Mouse (Mus musculus) cortical plate, adult 2 months (tissue): ENCODE results near the gene Zfp68. TPM values are rescaled to one million over a fixed set of nuclear protein-coding genes. Genes with fewer than 3 reads are reported as not detected.
"Not testable (repeated sequence)": the region's sequence is repeated elsewhere in the genome, so short reads cannot be mapped to it uniquely, and the experiment has no call there.

Source experiments
- H3K27ac ChIP-seq: fragments of 200-500 bp; 2 replicates; pipeline ENCODE4 v1.5.1; 2012; ENCODE audit warnings: low read length, control low read depth, inconsistent platforms; ENCODE audit not compliant: insufficient read depth
- H3K4me1 ChIP-seq: fragments of 200-500 bp; 2 replicates; pipeline ENCODE4 v1.6.1; 2011; ENCODE audit warnings: low read length; ENCODE audit not compliant: control insufficient read depth, insufficient read depth
- H3K4me3 ChIP-seq: fragments of 200-500 bp; 2 replicates; pipeline ENCODE4 v1.5.1; 2011; ENCODE audit warnings: mild to moderate bottlenecking, low read length, control low read depth; ENCODE audit not compliant: insufficient read depth
- CTCF ChIP-seq: fragments of 200-500 bp; IDR thresholded peaks from 2 replicates; pipeline ENCODE4 v1.5.1; 2011; ENCODE audit warnings: mild to moderate bottlenecking, control low read depth, low read length; ENCODE audit not compliant: insufficient read depth; ENCODE audit errors: extremely low read depth
- POLR2A ChIP-seq: fragments of 200-500 bp; IDR thresholded peaks from 2 replicates; pipeline ENCODE4 v1.6.1; 2011; ENCODE audit warnings: mild to moderate bottlenecking, low read length, control low read depth; ENCODE audit not compliant: insufficient read depth; ENCODE audit errors: extremely low read depth
- polyA plus RNA-seq: library from polyadenylated mRNA; depleted of rRNA; stranded (reverse); fragments of >200 nt; gene quantifications from 2 replicates; pipeline ENCODE4 v1.2.3, GENCODE M21; 2012; rRNA removed

The Zfp68 gene
- polyA plus RNA-seq, 1 experiment: 20.9 TPM

DNA sequence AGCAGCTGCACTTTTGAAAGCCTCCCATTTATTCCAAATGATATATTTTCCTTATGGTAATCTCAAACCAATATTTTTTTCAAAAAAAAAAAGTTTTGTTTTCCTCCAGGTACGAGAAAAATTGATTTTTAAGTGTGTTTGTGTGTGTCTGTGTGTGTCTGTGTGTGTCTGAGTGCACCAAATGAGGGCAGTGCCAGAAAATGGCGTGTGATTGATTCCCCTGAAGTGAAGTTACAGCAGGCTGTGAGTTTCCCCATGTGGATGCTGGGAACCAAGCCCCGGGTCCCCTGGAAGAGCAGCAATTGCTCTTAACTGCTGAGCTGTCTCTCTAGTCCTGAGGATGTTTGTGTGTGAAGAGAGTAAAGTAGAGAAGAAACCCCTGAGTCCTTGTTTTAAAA is 3.9 kb upstream of the Zfp68 start:
- no peaks in the 10 kb centered on the region for H3K4me1 ChIP-seq
- peak overlapping the region; percentile 86 for H3K4me3 ChIP-seq
- no peak overlapping the region for H3K27ac ChIP-seq
- no peak for TF ChIP-seq CTCF
- no peak for TF ChIP-seq POLR2A

DNA sequence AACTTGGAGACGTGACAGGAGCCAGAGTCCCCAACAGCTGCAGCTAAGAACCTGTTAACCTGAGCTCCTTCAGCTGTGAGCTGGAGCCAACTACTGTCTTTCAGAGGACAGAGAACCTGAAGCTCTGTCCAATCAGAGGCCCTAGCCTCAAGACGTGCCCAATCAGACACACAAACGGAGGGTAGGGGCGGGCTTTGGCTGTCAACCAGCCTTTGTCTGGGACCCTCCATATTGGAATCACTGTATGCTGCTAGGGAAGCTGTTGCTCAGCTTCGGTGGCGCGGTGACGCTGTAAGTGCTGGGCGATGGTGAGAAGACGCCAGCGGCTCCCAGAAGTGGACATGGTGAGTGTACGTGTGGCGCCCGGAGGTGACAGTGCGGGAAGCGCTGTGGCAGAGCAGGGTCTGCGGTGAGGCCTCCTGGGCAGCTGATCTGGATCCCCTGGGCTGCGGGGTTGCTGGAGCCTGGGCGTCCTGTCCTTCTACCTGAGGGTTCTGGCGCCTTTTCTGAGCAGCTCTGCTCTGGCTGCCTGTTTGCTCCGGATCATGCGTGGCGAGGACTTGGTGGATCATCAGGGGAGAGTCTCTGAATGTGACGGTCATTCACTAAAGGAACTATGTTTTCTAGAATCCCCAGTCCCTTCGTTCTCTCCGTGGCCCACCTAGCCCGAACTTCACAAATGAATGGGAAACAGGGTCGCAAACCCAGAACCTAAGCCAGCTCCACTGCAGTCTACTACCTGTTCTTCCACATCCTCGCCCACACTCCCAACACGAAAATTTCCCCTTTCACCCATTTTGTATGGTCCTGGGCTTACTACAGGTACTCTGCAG is 3.3 kb upstream of the Zfp68 start, which contains the start of gene A430033K04Rik:
A430033K04Rik (plus strand) TSS at position 215 of the 833 bp plus-strand sequence.
- TF ChIP-seq CTCF: no peak
- TF ChIP-seq POLR2A: peak; percentile 87
- peak within 1 kb of the TSS; percentile 86 for H3K4me3 ChIP-seq

DNA sequence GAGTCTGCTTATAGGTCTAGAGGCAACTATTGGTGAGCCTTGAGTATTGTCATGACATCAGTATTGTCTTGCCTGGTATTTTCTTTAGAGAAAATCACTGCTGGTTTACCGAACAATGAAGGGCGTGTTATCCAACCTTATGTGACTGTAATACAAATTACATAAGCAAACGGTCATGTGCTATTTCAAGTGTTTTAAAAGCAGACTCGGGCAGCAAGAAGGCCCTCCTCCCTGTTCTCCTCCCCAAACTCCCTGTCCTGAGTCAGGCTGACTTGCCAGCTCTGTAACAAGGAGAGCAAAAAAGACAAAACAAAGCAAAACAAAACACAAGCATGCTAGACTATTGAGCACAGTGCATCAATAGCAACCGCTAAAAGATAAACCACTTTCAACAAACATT is 1.3 kb upstream of the Zfp68 start:
- no peak for TF ChIP-seq POLR2A
- TF ChIP-seq CTCF: no peak
- Histone ChIP-seq H3K4me1 (no peaks in the 10 kb centered on the region), H3K27ac (no peak overlapping the region), H3K4me3 (no peak overlapping the region)

More for the DNA sequence above, 3.3 kb upstream of the Zfp68 start, which contains the start of gene A430033K04Rik:
- Histone ChIP-seq H3K27ac (peak within 1 kb of the TSS; percentile 58), H3K4me1 (no peaks in the 10 kb centered on the region)

DNA sequence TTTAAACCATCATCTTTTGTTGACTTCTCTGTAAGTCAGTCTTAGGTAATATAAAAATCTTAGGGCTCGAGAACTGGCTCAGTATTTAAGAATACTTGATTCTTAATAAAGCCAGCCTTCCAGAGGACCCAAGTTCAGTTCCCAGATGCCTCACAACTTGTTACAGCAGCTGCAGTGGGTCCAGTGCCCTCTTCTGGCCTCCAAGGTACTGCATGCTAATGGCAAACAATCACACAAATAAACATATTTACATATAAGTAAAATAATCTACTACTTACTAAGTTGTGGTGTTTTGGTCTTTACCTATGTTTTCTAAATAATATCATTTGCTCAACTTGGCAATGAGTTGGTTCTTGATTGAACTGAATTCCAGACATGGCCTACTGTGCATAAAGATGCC is 1.2 kb downstream of the Zfp68 start:
- H3K4me3 ChIP-seq: peak overlapping the region; percentile 86; the same call in 1 of the 2 replicates
- H3K27ac ChIP-seq: no peak overlapping the region
- TF ChIP-seq CTCF (no peak), POLR2A (no peak)
- H3K4me1 ChIP-seq: no peaks in the 10 kb centered on the region

DNA sequence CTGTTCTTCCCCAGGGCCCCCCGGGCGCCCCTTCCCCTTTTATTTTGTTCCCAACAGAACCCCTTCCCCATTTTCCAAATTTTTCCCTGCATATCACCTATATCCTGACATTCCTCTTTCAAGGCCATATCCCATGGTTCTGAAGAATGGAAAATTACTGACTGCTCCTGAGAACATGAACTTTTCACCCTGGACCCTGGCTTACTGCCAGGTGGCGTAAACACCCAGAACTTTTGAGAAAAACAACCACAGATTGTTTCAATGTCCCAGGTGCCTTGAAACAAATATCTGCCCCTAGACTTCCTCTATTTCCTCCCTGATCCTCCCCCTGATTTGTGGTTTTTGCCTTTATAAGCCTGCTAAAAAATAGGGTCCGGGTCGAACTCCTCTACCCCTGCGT is 32.2 kb downstream of the Zfp68 start:
- Histone ChIP-seq H3K4me1 (no peaks in the 10 kb centered on the region), H3K27ac (no peak overlapping the region), H3K4me3 (no peak overlapping the region)
- TF ChIP-seq POLR2A (no peak), CTCF (no peak)

DNA sequence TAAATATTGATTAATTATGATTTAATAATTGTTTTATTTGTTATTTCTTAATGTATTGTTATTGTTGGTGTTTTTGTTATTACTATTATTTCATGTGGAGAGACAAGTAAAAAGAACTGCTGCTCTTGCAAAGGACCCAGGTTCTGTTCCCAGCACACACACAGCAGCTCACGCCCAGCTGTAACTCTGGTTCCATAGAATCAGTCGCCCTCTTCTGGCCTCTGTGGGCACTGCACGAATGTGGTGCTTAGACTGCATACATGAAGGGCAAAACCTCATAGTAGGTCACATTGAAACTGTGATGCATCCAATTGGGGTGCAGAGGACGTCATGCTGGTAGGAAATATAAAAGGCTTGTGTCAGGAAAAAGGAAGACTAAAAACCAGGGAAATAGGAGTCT is 47.9 kb downstream of the Zfp68 start:
- Histone ChIP-seq H3K4me3 (no peak overlapping the region), H3K4me1 (no peaks in the 10 kb centered on the region), H3K27ac (no peak overlapping the region)
- TF ChIP-seq CTCF (no peak), POLR2A (no peak)

DNA sequence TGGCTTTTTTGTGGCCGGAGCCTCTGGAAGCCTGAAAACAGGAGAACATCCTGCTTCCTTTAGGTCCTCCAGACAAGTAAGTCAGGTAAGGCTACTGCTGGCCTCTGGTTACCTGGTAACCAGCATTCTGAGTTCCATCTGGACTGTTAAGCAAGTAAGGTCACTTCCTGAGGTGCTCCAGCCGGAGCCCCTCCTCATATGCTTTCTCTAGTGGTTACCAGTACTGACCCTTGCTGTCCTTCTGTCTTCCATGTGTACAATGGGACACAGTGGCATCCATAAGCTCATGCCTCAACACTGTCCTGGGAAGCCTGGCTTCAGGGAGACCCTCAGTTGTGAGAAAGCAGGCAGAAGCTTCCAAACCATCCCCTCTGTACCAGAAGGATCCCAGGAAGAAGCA is 54.9 kb downstream of the Zfp68 start, which contains the start of gene 1700123K08Rik:
1700123K08Rik (minus strand) TSS at position 101 of the 400 bp plus-strand sequence.
- H3K4me3 ChIP-seq, H3K4me1 ChIP-seq, H3K27ac ChIP-seq: not testable (repeated sequence)

Other genes with a start within 250 kb of the Zfp68 start
- gene Zfp157, start 178.3 kb downstream of the Zfp68 start, polyA plus RNA-seq: 16.0 and 17.2 TPM in 2 replicates
- 0.19 TPM in 1 of 2 replicates, not detected in the other for gene 1700123K08Rik, start 55.0 kb downstream of the Zfp68 start, polyA plus RNA-seq
- 10.3 and 11.5 TPM in 2 replicates for gene A430033K04Rik, start 3.1 kb upstream of the Zfp68 start, polyA plus RNA-seq
- 26.0 and 28.5 TPM in 2 replicates for gene Fam20c, start 134.8 kb upstream of the Zfp68 start, polyA plus RNA-seq
- gene Gm5294, start 200.3 kb upstream of the Zfp68 start, polyA plus RNA-seq: not detected in 2 replicates